20 mouse cellular contexts compared by ENCODE assay signal in the genomic region with DNA sequence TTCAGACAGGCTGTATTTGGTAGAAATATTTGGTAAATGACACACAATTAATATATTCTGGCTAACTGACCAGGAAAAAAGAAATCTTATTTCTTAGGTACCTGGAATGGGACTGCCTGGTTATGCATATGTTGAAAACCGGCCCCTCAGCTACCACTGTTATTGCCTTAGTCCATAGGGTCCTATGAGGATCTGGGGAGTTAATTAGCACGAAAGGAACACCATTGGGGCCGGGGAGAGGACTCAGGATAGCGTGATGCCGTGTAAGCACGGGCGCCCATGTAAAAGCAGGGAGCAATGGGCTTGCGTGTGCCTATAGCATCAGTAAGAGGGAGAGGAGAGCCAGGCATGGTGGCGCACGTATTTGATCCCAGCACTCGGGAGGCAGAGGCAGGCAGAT.
DNase-seq lines count a peak whose midpoint lies in the region; ATAC-seq and TF ChIP-seq lines count a peak whose summit lies in the region.
"Had no signal": no experiment of that assay in that cellular context is flagged by ENCODE, and none has a peak within 500 bp of the region (broad histone marks: within the 10 kb centered on the region; RNA-seq: fewer than 3 reads in every experiment).

No protein-coding gene starts in this region.

- WGBS in embryonic facial prominence, embryonic 14.5 days: 94% methylated on average over 11 of the region's 11 CpGs
- WGBS in embryonic facial prominence, embryonic 10.5 days: 92% methylated on average over 11 of the region's 11 CpGs
- WGBS in neural tube, embryonic 11.5 days: 95% methylated on average over 11 of the region's 11 CpGs
- WGBS in neural tube, embryonic 15.5 days: 91% methylated on average over 11 of the region's 11 CpGs
- 93% methylated on average over 11 of the region's 11 CpGs for WGBS in embryonic facial prominence, embryonic 15.5 days
- WGBS in forebrain, postnatal 0 days: 96% methylated on average over 11 of the region's 11 CpGs

- no peaks in the 10 kb centered on the region for H3K9me3 ChIP-seq in embryonic facial prominence, embryonic 14.5 days (ENCODE audit: control insufficient read depth, low read length)
- no peaks in the 10 kb centered on the region for H3K9me3 ChIP-seq in embryonic facial prominence, embryonic 10.5 days
- no peaks in the 10 kb centered on the region for H3K9me3 ChIP-seq in neural tube, embryonic 11.5 days (ENCODE audit: control insufficient read depth, low read length)
- H3K9me3 ChIP-seq in neural tube, embryonic 15.5 days (replicated peaks): no peaks in the 10 kb centered on the region
- H3K9me3 ChIP-seq in embryonic facial prominence, embryonic 15.5 days (replicated peaks): no peaks in the 10 kb centered on the region
- no peaks in the 10 kb centered on the region for H3K9me3 ChIP-seq in forebrain, postnatal 0 days (ENCODE audit: low read length)
- H3K9me3 ChIP-seq: G1E had no signal

- no peak for DNase-seq in embryonic facial prominence, embryonic 14.5 days (ENCODE audit: low spot score)
- DNase-seq in embryonic facial prominence, embryonic 10.5 days (ENCODE audit: low spot score): no peak
- peak; percentile 5 for DNase-seq in neural tube, embryonic 11.5 days (ENCODE audit: low spot score)
- no peak for DNase-seq in forebrain, postnatal 0 days
- DNase-seq: adrenal gland, adult 2 months; adrenal gland, adult 8-10 months; adrenal gland, postnatal 10 days; adrenal gland, postnatal 14 days; adrenal gland, postnatal 25 days; adrenal gland, postnatal 36 days; B cell, adult 2 months; cerebellum, adult 11 months; cerebellum, adult 11-12 months; cerebellum, adult 18-20 months had no signal

- no peak overlapping the region for H3K4me2 ChIP-seq in embryonic facial prominence, embryonic 14.5 days (ENCODE audit: low read depth, low read length)
- no peak overlapping the region for H3K4me2 ChIP-seq in neural tube, embryonic 11.5 days (ENCODE audit: low read depth)
- no peak overlapping the region for H3K4me2 ChIP-seq in neural tube, embryonic 15.5 days
- H3K4me2 ChIP-seq in embryonic facial prominence, embryonic 15.5 days (replicated peaks): no peak overlapping the region
- no peak overlapping the region for H3K4me2 ChIP-seq in forebrain, postnatal 0 days (ENCODE audit: low read depth)

- H3K27ac ChIP-seq in embryonic facial prominence, embryonic 14.5 days (replicated peaks; ENCODE audit: low read depth, low read length): no peak overlapping the region
- H3K27ac ChIP-seq in embryonic facial prominence, embryonic 10.5 days (replicated peaks): no peak overlapping the region
- no peak overlapping the region for H3K27ac ChIP-seq in neural tube, embryonic 11.5 days (ENCODE audit: low read depth, low read length)
- H3K27ac ChIP-seq in neural tube, embryonic 15.5 days (replicated peaks): no peak overlapping the region
- no peak overlapping the region for H3K27ac ChIP-seq in embryonic facial prominence, embryonic 15.5 days (replicated peaks)
- no peak overlapping the region for H3K27ac ChIP-seq in forebrain, postnatal 0 days (ENCODE audit: low read depth, low read length)

- H3K9ac ChIP-seq in embryonic facial prominence, embryonic 14.5 days (ENCODE audit: low read depth, low read length): no peak overlapping the region
- H3K9ac ChIP-seq in neural tube, embryonic 11.5 days (ENCODE audit: low read length): no peak overlapping the region
- H3K9ac ChIP-seq in neural tube, embryonic 15.5 days (replicated peaks): no peak overlapping the region
- H3K9ac ChIP-seq in embryonic facial prominence, embryonic 15.5 days: no peak overlapping the region
- no peak overlapping the region for H3K9ac ChIP-seq in forebrain, postnatal 0 days

- no peak for TF ChIP-seq CTCF in forebrain, postnatal 0 days (IDR thresholded peaks at IDR 0.05; ENCODE audit: low read depth)

- no peak overlapping the region for H3K4me3 ChIP-seq in embryonic facial prominence, embryonic 14.5 days (ENCODE audit: low read depth, low read length)
- no peak overlapping the region for H3K4me3 ChIP-seq in embryonic facial prominence, embryonic 10.5 days
- H3K4me3 ChIP-seq in neural tube, embryonic 11.5 days (ENCODE audit: low read depth, low read length): no peak overlapping the region
- H3K4me3 ChIP-seq in neural tube, embryonic 15.5 days (replicated peaks): no peak overlapping the region
- no peak overlapping the region for H3K4me3 ChIP-seq in embryonic facial prominence, embryonic 15.5 days (replicated peaks)
- no peak overlapping the region for H3K4me3 ChIP-seq in forebrain, postnatal 0 days (ENCODE audit: low read depth, low read length)

- H3K36me3 ChIP-seq in embryonic facial prominence, embryonic 14.5 days (ENCODE audit: control insufficient read depth, insufficient read depth, low read length): no peaks in the 10 kb centered on the region
- no peaks in the 10 kb centered on the region for H3K36me3 ChIP-seq in embryonic facial prominence, embryonic 10.5 days (replicated peaks)
- no peaks in the 10 kb centered on the region for H3K36me3 ChIP-seq in neural tube, embryonic 11.5 days (ENCODE audit: control insufficient read depth, insufficient read depth, low read length)
- no peaks in the 10 kb centered on the region for H3K36me3 ChIP-seq in neural tube, embryonic 15.5 days
- no peaks in the 10 kb centered on the region for H3K36me3 ChIP-seq in embryonic facial prominence, embryonic 15.5 days
- H3K36me3 ChIP-seq in forebrain, postnatal 0 days (ENCODE audit: insufficient read depth): no peaks in the 10 kb centered on the region
- H3K36me3 ChIP-seq: G1E had no signal

- H3K27me3 ChIP-seq in embryonic facial prominence, embryonic 14.5 days (replicated peaks; ENCODE audit: control insufficient read depth, insufficient read depth, low read length): no peaks in the 10 kb centered on the region
- H3K27me3 ChIP-seq in embryonic facial prominence, embryonic 10.5 days (replicated peaks; ENCODE audit: low read depth, poor library complexity, severe bottlenecking): no peaks in the 10 kb centered on the region
- H3K27me3 ChIP-seq in neural tube, embryonic 11.5 days (ENCODE audit: control insufficient read depth, insufficient read depth, low read length): no peaks in the 10 kb centered on the region
- H3K27me3 ChIP-seq in neural tube, embryonic 15.5 days (replicated peaks): no peaks in the 10 kb centered on the region
- no peaks in the 10 kb centered on the region for H3K27me3 ChIP-seq in embryonic facial prominence, embryonic 15.5 days
- no peaks in the 10 kb centered on the region for H3K27me3 ChIP-seq in forebrain, postnatal 0 days (ENCODE audit: insufficient read depth, low read length)
- H3K27me3 ChIP-seq: CH12.LX had no signal

- peak; percentile 67 for ATAC-seq in embryonic facial prominence, embryonic 14.5 days (ENCODE audit: low read depth)
- no peak for ATAC-seq in neural tube, embryonic 11.5 days (ENCODE audit: insufficient read depth, low FRiP score, low TSS enrichment)
- ATAC-seq in neural tube, embryonic 15.5 days (ENCODE audit: low FRiP score): no peak
- ATAC-seq in embryonic facial prominence, embryonic 15.5 days (ENCODE audit: insufficient number of reproducible peaks, low FRiP score, low TSS enrichment, low read depth): peak; percentile 54; the same call in 1 of the 2 replicates
- ATAC-seq in forebrain, postnatal 0 days: no peak
- ATAC-seq: activated CD4-positive, CD25-positive, alpha-beta regulatory T cell, adult 4 months; Patski had no signal

- H3K4me1 ChIP-seq in embryonic facial prominence, embryonic 14.5 days (ENCODE audit: control insufficient read depth, insufficient read depth, low read length): no peaks in the 10 kb centered on the region
- peaks cover 8% of the 10 kb centered on the region; the same call in 1 of the 2 replicates for H3K4me1 ChIP-seq in embryonic facial prominence, embryonic 10.5 days
- H3K4me1 ChIP-seq in neural tube, embryonic 11.5 days (ENCODE audit: control insufficient read depth, insufficient read depth, low read length): no peaks in the 10 kb centered on the region
- H3K4me1 ChIP-seq in neural tube, embryonic 15.5 days: no peaks in the 10 kb centered on the region
- peaks cover 8% of the 10 kb centered on the region for H3K4me1 ChIP-seq in embryonic facial prominence, embryonic 15.5 days
- no peaks in the 10 kb centered on the region for H3K4me1 ChIP-seq in forebrain, postnatal 0 days (ENCODE audit: insufficient read depth)

Comparison
In these comparisons a context has a peak if more than half of its experiments do, and no peak if none do; other contexts are left out.
1. ATAC-seq: peak in embryonic facial prominence, embryonic 14.5 days (single experiment) and embryonic facial prominence, embryonic 15.5 days (single experiment); none in neural tube, embryonic 11.5 days (single experiment), neural tube, embryonic 15.5 days (single experiment) and forebrain, postnatal 0 days (single experiment).